Mouse (Mus musculus) intestine, postnatal 0 days (tissue): Measurements from ENCODE around the gene Stx6. TPM values are rescaled to one million over a fixed set of nuclear protein-coding genes. Genes with fewer than 3 reads are reported as not detected.
"Not testable (repeated sequence)": the region's sequence is repeated elsewhere in the genome, so short reads cannot be mapped to it uniquely, and the experiment has no call there.

Experiments used
- ATAC-seq: fragments of 200-750 bp; cut with Nextera tagmentation; 2 replicates; pipeline ENCODE4 v1.8.0; 2017; ENCODE audit warnings: mild to moderate bottlenecking, moderate TSS enrichment, moderate library complexity
- H3K27ac ChIP-seq: fragments of 300-500 bp; sonication (generic); 2 replicates; pipeline ENCODE4 v1.5.1; 2014; ENCODE audit warnings: mild to moderate bottlenecking, low read depth, low read length, moderate library complexity
- H3K27me3 ChIP-seq: fragments of 300-500 bp; sonication (generic); replicated peaks from 2 replicates; pipeline ENCODE4 v1.6.1; 2014; ENCODE audit warnings: low read length, mixed read lengths; ENCODE audit not compliant: control insufficient read depth, insufficient read depth
- H3K36me3 ChIP-seq: fragments of 300-500 bp; sonication (generic); 2 replicates; pipeline ENCODE4 v1.6.1; 2014; ENCODE audit warnings: mild to moderate bottlenecking, moderate library complexity; ENCODE audit not compliant: control insufficient read depth, insufficient read depth
- H3K4me1 ChIP-seq: fragments of 300-500 bp; sonication (generic); replicated peaks from 2 replicates; pipeline ENCODE4 v1.6.1; 2014; ENCODE audit warnings: antibody characterized with exemption, low read length, mixed read lengths; ENCODE audit not compliant: control insufficient read depth, insufficient read depth
- H3K4me2 ChIP-seq: fragments of 300-500 bp; sonication (generic); replicated peaks from 2 replicates; pipeline ENCODE4 v1.6.1; 2014; ENCODE audit warnings: low read depth, mild to moderate bottlenecking, moderate library complexity
- H3K4me3 ChIP-seq: fragments of 300-500 bp; sonication (generic); 2 replicates; pipeline ENCODE4 v1.5.1; 2014; ENCODE audit warnings: low read depth, low read length
- H3K9ac ChIP-seq: fragments of 300-500 bp; sonication (generic); 2 replicates; pipeline ENCODE4 v1.6.1; 2014; ENCODE audit warnings: mild to moderate bottlenecking, low read depth, low read length
- H3K9me3 ChIP-seq: fragments of 300-500 bp; sonication (generic); 2 replicates; pipeline ENCODE4 v1.6.1; 2016; ENCODE audit warnings: mixed run types; ENCODE audit not compliant: control insufficient read depth
- CTCF ChIP-seq: sonication (generic); IDR thresholded peaks from 2 replicates; pipeline ENCODE4 v1.5.1; 2016; ENCODE audit warnings: low read depth, mild to moderate bottlenecking, control low read depth, antibody characterized with exemption, moderate library complexity
- WGBS: fragments of 180-500 bp; shearing (Covaris S2); extraction: QIAGEN DNeasy Blood & Tissue Kit; methylation state at CpG from one replicate; pipeline ENCODE4 v1.1.7; 2014; 5-methylcytosine and 5-hydroxymethylcytosine counted together
- polyA plus RNA-seq: library from polyadenylated mRNA; unstranded; fragments of >200 nt; fragmentation: Nextera tagmentation; extraction: Ambion mirVana; gene quantifications from 2 replicates; pipeline ENCODE4 v1.2.1, GENCODE M21; 2015

Stx6 gene
- polyA plus RNA-seq, 1 experiment from 2014 or later, result 25.2 TPM

DNA sequence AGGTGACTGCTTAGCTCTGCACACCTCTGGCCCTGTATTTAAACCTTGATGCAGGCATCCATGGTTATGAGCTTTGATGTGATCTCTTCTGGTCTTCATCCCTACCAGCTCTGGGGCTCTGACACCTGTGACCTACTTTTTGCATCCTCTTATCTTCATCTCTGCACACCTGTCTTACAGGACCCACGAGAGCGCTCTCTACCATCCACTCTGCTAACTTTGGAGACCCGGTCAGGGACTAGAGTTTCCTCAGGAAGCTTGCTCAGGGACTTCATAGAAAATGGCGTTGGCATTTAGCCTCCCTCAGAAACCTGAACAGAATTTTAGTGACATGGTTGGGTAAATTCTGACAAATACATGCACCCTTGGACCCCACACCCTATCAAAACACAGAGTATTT, 4.6 kb upstream of the Stx6 start:
- WGBS, result 59% methylated on average over 4 of the region's 4 CpGs
- Histone ChIP-seq H3K4me2 (no peak overlapping the region), H3K9ac (no peak overlapping the region), H3K27me3 (no peaks in the 10 kb centered on the region; the same call in 1 of the 2 replicates), H3K36me3 (no peaks in the 10 kb centered on the region), H3K4me1 (no peaks in the 10 kb centered on the region), H3K27ac (no peak overlapping the region), H3K4me3 (no peak overlapping the region), H3K9me3 (no peaks in the 10 kb centered on the region)
- TF ChIP-seq CTCF, result no peak
- ATAC-seq, result no peak

DNA sequence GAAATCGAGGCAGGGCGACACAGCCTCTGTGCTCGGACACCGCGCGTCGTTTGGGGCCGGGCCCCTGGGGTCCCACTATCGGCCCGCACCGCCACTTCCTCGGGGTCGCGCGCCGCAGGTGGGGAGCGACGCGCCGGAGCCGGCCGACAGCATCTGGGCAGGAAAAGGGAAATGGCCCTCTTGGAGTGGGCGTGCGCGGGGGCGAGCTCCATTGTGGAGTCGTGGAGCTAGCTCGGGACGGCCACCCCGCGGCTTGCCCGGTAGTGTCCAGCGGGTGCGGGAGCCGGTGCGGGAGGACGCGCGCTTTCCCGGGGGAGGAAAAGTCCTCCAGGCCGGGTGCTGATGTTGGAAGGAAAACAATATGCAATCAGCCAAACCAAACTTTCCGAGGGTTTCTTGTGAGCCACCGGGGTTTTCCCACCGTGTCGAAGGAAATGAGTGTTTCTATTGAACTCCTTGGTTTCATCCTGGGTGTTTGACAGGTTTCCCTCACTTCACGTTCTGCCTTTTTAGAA, 512 bp downstream of the Stx6 start:
- ATAC-seq, result peak; percentile 40
- H3K4me1 ChIP-seq, result no peaks in the 10 kb centered on the region
- WGBS, result under 1% methylated on average over 46 of the region's 46 CpGs

DNA sequence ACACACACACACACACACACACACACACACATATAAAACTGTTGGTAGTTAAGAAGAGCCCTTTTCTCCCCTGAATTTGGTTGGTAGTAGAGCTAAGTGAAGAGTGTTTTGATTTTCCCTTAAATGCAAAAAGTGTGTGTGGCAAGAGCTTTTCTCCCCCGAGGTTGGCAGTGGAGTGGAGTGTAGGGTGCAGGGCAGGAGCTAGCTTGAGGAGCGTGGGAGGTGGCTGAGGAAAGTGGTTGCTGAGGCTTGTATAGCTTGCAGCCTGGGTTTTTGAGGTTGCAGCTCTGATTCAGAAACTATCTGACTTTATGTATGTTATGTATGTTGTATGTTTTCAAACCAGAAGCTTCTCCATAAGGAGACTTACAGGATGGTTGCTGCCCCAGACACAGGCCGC, 8.9 kb downstream of the Stx6 start:
- no peak for ATAC-seq
- WGBS, result 84% methylated on average over 3 of the region's 3 CpGs

More for the DNA sequence above, 512 bp downstream of the Stx6 start:
- Histone ChIP-seq H3K9ac (peak overlapping the region; percentile 83), H3K4me2 (peak overlapping the region; percentile 90), H3K9me3 (no peaks in the 10 kb centered on the region), H3K27me3 (no peaks in the 10 kb centered on the region; the same call in 1 of the 2 replicates), H3K36me3 (no peaks in the 10 kb centered on the region), H3K4me3 (peak overlapping the region; percentile 99), H3K27ac (peak overlapping the region; percentile 75)
- peak; percentile 47 for TF ChIP-seq CTCF

GRCm38 (mm10) chr1:155169935-155170334, 11.4 kb downstream of the Stx6 start:
- no peak for ATAC-seq
- H3K27me3 ChIP-seq, result no peaks in the 10 kb centered on the region
- no peak overlapping the region for H3K9ac ChIP-seq
- H3K4me1 ChIP-seq, result no peaks in the 10 kb centered on the region
- no peak overlapping the region for H3K4me3 ChIP-seq
- H3K4me2 ChIP-seq, result no peak overlapping the region
- no peak overlapping the region for H3K27ac ChIP-seq
- no peak for TF ChIP-seq CTCF
- H3K9me3 ChIP-seq, result no peaks in the 10 kb centered on the region
- H3K36me3 ChIP-seq, result 0 out of 2 replicates have a peak, but pooled peaks cover 2% of the 10 kb centered on the region

More for the DNA sequence above, 8.9 kb downstream of the Stx6 start:
- H3K4me2 ChIP-seq, result no peak overlapping the region
- no peak overlapping the region for H3K4me3 ChIP-seq
- no peaks in the 10 kb centered on the region for H3K36me3 ChIP-seq
- H3K27ac ChIP-seq, result no peak overlapping the region
- no peaks in the 10 kb centered on the region for H3K4me1 ChIP-seq
- no peak for TF ChIP-seq CTCF
- no peaks in the 10 kb centered on the region for H3K9me3 ChIP-seq
- H3K27me3 ChIP-seq, result no peaks in the 10 kb centered on the region
- H3K9ac ChIP-seq, result no peak overlapping the region

- no peak overlapping the region for H3K27ac ChIP-seq
- no peak overlapping the region for H3K9ac ChIP-seq
- ATAC-seq, result no peak
- WGBS, result 96% methylated on average over 3 of the region's 3 CpGs
- no peak for TF ChIP-seq CTCF
- no peaks in the 10 kb centered on the region for H3K27me3 ChIP-seq
- H3K9me3 ChIP-seq, result no peaks in the 10 kb centered on the region
- H3K4me3 ChIP-seq, result no peak overlapping the region
- no peak overlapping the region for H3K4me2 ChIP-seq
- peaks cover 17% of the 10 kb centered on the region for H3K36me3 ChIP-seq
- H3K4me1 ChIP-seq, result no peaks in the 10 kb centered on the region
Measured at GRCm38 (mm10) chr1:155172895-155173643, 14.6 kb downstream of the Stx6 start.

GRCm38 (mm10) chr1:155173644-155174016, 15.1 kb downstream of the Stx6 start:
- not testable (repeated sequence) for H3K27ac ChIP-seq, H3K27me3 ChIP-seq, H3K4me1 ChIP-seq, H3K9me3 ChIP-seq, H3K4me2 ChIP-seq, H3K4me3 ChIP-seq, ATAC-seq, H3K9ac ChIP-seq
- H3K36me3 ChIP-seq, result peaks cover 19% of the 10 kb centered on the region
- 86% methylated on average over 1 of the region's 1 CpGs for whole genome bisulfite sequencing
